Mouse (Mus musculus): ENCODE data around the gene Samd14. TPM values are rescaled to one million over a fixed set of nuclear protein-coding genes. Genes with fewer than 3 reads are reported as not detected.
A peak's percentile ranks its signal among the peaks of the same experiment; 100 is the strongest.

Gene Samd14
- polyA plus RNA-seq, 1 experiment from 2014 or later = 47.6 TPM

GRCm38 (mm10) chr11:94973313-94973712 is 36.4 kb upstream of the Samd14 start:
- no peak overlapping the region for H3K4me3 ChIP-seq (ENCODE audit: low read depth, low read length)
- DNase-seq (ENCODE audit: low spot score) (peak; percentile 53), ATAC-seq (ENCODE audit: low FRiP score) (peak; percentile 58; the same call in 1 of the 2 replicates)
- H3K4me2 ChIP-seq (replicated peaks; ENCODE audit: low read depth, low read length) = no peak overlapping the region
- H3K27ac ChIP-seq (ENCODE audit: low read depth, low read length) = no peak overlapping the region
- H3K4me1 ChIP-seq (replicated peaks; ENCODE audit: control insufficient read depth, insufficient read depth, low read length) = no peaks in the 10 kb centered on the region
- H3K36me3 ChIP-seq (ENCODE audit: control insufficient read depth, insufficient read depth, low read length) = no peaks in the 10 kb centered on the region
- WGBS = 47% methylated on average over 4 of the region's 4 CpGs
- no peaks in the 10 kb centered on the region for H3K9me3 ChIP-seq (ENCODE audit: control insufficient read depth, low read length)
- no peak overlapping the region for H3K9ac ChIP-seq (ENCODE audit: low read depth, low read length)
- H3K27me3 ChIP-seq (ENCODE audit: control insufficient read depth, insufficient read depth, low read length) = no peaks in the 10 kb centered on the region

DNA sequence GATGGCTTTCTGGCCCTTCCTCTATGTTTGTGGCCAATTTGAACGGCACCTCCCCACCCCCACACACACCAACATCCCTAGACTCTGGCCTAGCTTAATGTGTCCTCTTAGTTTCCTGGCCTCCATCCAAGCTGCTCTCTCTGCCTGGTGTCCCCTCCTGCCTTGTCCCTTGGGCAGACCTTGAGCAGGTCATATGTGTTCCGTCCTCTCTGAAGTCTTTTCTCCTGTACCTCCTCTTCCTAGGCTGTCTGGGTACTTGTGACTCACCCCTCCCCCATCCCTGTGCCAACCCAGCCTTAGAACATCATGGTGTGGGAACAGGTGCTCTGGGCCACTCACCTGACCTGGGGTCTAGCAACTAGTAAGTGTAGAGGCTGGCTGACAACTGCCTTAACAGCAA is 34.7 kb upstream of the Samd14 start:
- Histone ChIP-seq H3K9ac (ENCODE audit: low read depth, low read length) (no peak overlapping the region), H3K4me2 (replicated peaks; ENCODE audit: low read depth, low read length) (no peak overlapping the region), H3K36me3 (ENCODE audit: control insufficient read depth, insufficient read depth, low read length) (no peaks in the 10 kb centered on the region), H3K4me1 (replicated peaks; ENCODE audit: control insufficient read depth, insufficient read depth, low read length) (no peaks in the 10 kb centered on the region; the same call in 1 of the 2 replicates), H3K27me3 (ENCODE audit: control insufficient read depth, insufficient read depth, low read length) (no peaks in the 10 kb centered on the region), H3K27ac (ENCODE audit: low read depth, low read length) (no peak overlapping the region), H3K9me3 (ENCODE audit: control insufficient read depth, low read length) (no peaks in the 10 kb centered on the region), H3K4me3 (ENCODE audit: low read depth, low read length) (no peak overlapping the region)
- no peak for ATAC-seq (ENCODE audit: low FRiP score)
- WGBS = 91% methylated on average over 2 of the region's 2 CpGs
- no peak for DNase-seq (ENCODE audit: low spot score)

GRCm38 (mm10) chr11:94976199-94976598 is 33.5 kb upstream of the Samd14 start, which contains the start of gene Sgca:
Sgca (minus strand) TSS chr11:94976327.
- no peaks in the 10 kb centered on the region for H3K9me3 ChIP-seq (ENCODE audit: control insufficient read depth, low read length)
- WGBS = 77% methylated on average over 5 of the region's 5 CpGs
- H3K4me1 ChIP-seq (replicated peaks; ENCODE audit: control insufficient read depth, insufficient read depth, low read length) = no peaks in the 10 kb centered on the region; the same call in 1 of the 2 replicates
- no peak within 1 kb of the TSS for H3K4me2 ChIP-seq (replicated peaks; ENCODE audit: low read depth, low read length)
- H3K4me3 ChIP-seq (ENCODE audit: low read depth, low read length) = no peak within 1 kb of the TSS
- H3K27ac ChIP-seq (ENCODE audit: low read depth, low read length) = no peak within 1 kb of the TSS
- DNase-seq (ENCODE audit: low spot score) (no peak), ATAC-seq (ENCODE audit: low FRiP score) (no peak)
- H3K27me3 ChIP-seq (ENCODE audit: control insufficient read depth, insufficient read depth, low read length) = no peaks in the 10 kb centered on the region
- no peaks in the 10 kb centered on the region for H3K36me3 ChIP-seq (ENCODE audit: control insufficient read depth, insufficient read depth, low read length)
- no peak within 1 kb of the TSS for H3K9ac ChIP-seq (ENCODE audit: low read depth, low read length)

DNA sequence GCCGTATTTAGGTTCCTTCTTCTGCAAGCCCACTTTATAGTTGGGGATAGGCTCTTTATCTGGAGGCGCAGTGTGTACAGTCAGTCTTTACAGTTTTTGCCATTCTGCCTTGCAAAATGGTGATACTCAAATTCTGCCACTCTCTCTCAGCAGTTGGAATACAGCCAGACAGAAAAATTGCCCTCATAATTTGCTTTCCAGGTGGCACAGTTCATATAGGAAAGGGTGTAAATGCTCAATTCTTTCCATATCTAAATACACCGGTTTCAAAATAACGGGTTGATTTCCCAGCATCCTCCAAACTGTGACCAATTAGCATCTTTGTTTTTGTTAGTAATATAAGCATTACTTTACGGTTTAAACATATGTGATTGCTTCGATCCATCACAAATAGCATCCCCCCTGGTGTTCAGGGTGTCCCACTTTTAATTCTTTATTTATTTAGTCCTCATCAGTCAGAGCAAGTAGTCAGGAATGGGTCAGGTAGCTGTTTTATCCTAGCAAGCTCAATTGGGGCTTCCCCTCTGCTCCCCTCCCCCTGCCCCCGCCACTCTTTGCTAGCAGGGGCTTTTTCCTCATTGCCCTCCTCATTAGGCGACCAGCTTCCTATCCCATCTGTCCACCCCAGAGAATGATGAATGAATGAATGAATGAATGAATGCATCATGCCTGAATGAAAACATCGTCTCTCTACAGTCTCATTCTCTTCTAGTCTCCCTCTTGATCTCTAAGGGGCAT is 31.3 kb upstream of the Samd14 start:
- H3K4me1 ChIP-seq (replicated peaks; ENCODE audit: control insufficient read depth, insufficient read depth, low read length) = no peaks in the 10 kb centered on the region; the same call in 1 of the 2 replicates
- H3K27ac ChIP-seq (ENCODE audit: low read depth, low read length) = peak overlapping the region; percentile 86
- H3K27me3 ChIP-seq (ENCODE audit: control insufficient read depth, insufficient read depth, low read length) = no peaks in the 10 kb centered on the region
- DNase-seq (ENCODE audit: low spot score) (no peak), ATAC-seq (ENCODE audit: low FRiP score) (peak; percentile 79)
- WGBS = 50% methylated on average over 9 of the region's 9 CpGs
- H3K9ac ChIP-seq (ENCODE audit: low read depth, low read length) = peak overlapping the region; percentile 54
- no peaks in the 10 kb centered on the region for H3K9me3 ChIP-seq (ENCODE audit: control insufficient read depth, low read length)
- peak overlapping the region; percentile 14; the same call in 1 of the 2 replicates for H3K4me3 ChIP-seq (ENCODE audit: low read depth, low read length)
- H3K4me2 ChIP-seq (replicated peaks; ENCODE audit: low read depth, low read length) = peak overlapping the region; percentile 25
- H3K36me3 ChIP-seq (ENCODE audit: control insufficient read depth, insufficient read depth, low read length) = no peaks in the 10 kb centered on the region

- Histone ChIP-seq H3K36me3 (ENCODE audit: control insufficient read depth, insufficient read depth, low read length) (no peaks in the 10 kb centered on the region), H3K27ac (ENCODE audit: low read depth, low read length) (peak overlapping the region; percentile 86), H3K4me3 (ENCODE audit: low read depth, low read length) (peak overlapping the region; percentile 14; the same call in 1 of the 2 replicates), H3K9me3 (ENCODE audit: control insufficient read depth, low read length) (no peaks in the 10 kb centered on the region), H3K9ac (ENCODE audit: low read depth, low read length) (peak overlapping the region; percentile 54), H3K4me1 (replicated peaks; ENCODE audit: control insufficient read depth, insufficient read depth, low read length) (no peaks in the 10 kb centered on the region; the same call in 1 of the 2 replicates), H3K27me3 (ENCODE audit: control insufficient read depth, insufficient read depth, low read length) (no peaks in the 10 kb centered on the region), H3K4me2 (replicated peaks; ENCODE audit: low read depth, low read length) (peak overlapping the region; percentile 25)
- WGBS = 0% methylated on average over 20 of the region's 20 CpGs
- ATAC-seq (ENCODE audit: low FRiP score) (peak; percentile 92), DNase-seq (ENCODE audit: low spot score) (peak; percentile 98)
Measured at GRCm38 (mm10) chr11:94978947-94979346, 30.7 kb upstream of the Samd14 start.

DNA sequence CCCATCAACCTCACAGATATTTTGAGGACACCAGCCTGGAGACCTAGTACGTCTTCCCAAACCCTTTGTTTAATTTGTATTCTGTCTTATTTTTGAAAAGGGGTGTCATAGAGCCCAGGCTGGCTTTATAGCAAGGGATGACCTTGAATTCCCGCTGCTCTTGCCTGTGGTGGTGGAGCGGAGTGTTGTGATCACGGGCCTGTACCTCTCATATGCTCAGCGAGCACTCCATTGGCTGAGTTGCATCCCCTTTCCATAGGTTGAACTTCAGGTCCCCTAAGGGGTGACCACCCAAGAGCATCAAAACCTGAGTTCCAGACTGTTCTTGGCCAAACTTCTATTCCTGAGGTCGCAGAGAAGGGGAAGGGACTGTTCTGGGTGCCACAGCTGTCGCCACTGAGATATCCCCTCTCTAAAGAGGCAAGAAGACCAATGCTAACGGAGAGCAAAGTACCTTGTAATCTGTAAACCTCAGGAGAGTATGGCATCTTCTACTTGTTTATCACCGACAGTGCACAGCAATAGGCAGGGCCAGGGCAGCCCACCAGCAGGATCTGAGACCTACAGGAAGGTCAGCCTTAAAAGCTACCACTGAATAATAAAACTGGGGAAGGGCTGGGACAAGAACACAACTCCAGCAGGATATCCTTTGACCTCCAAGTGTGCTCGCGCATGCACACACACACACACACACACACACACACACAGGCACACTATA is 30.1 kb upstream of the Samd14 start:
- peak overlapping the region; percentile 54; the same call in 1 of the 2 replicates for H3K9ac ChIP-seq (ENCODE audit: low read depth, low read length)
- 76% methylated on average over 11 of the region's 11 CpGs for WGBS
- no peaks in the 10 kb centered on the region for H3K36me3 ChIP-seq (ENCODE audit: control insufficient read depth, insufficient read depth, low read length)
- no peaks in the 10 kb centered on the region for H3K27me3 ChIP-seq (ENCODE audit: control insufficient read depth, insufficient read depth, low read length)
- H3K27ac ChIP-seq (ENCODE audit: low read depth, low read length) = peak overlapping the region; percentile 4; the same call in 1 of the 2 replicates
- peak overlapping the region; percentile 25; the same call in 1 of the 2 replicates for H3K4me2 ChIP-seq (replicated peaks; ENCODE audit: low read depth, low read length)
- DNase-seq (ENCODE audit: low spot score) (no peak), ATAC-seq (ENCODE audit: low FRiP score) (peak; percentile 29; the same call in 1 of the 2 replicates)
- H3K4me3 ChIP-seq (ENCODE audit: low read depth, low read length) = no peak overlapping the region
- H3K9me3 ChIP-seq (ENCODE audit: control insufficient read depth, low read length) = no peaks in the 10 kb centered on the region
- H3K4me1 ChIP-seq (replicated peaks; ENCODE audit: control insufficient read depth, insufficient read depth, low read length) = no peaks in the 10 kb centered on the region; the same call in 1 of the 2 replicates

- no peaks in the 10 kb centered on the region for H3K36me3 ChIP-seq (ENCODE audit: control insufficient read depth, insufficient read depth, low read length)
- H3K4me2 ChIP-seq (replicated peaks; ENCODE audit: low read depth, low read length) = no peak overlapping the region
- no peaks in the 10 kb centered on the region for H3K9me3 ChIP-seq (ENCODE audit: control insufficient read depth, low read length)
- no peak for ATAC-seq (ENCODE audit: low FRiP score)
- WGBS = 48% methylated on average over 1 of the region's 1 CpGs
- no peaks in the 10 kb centered on the region for H3K27me3 ChIP-seq (ENCODE audit: control insufficient read depth, insufficient read depth, low read length)
- peaks cover 7% of the 10 kb centered on the region for H3K4me1 ChIP-seq (replicated peaks; ENCODE audit: control insufficient read depth, insufficient read depth, low read length)
- no peak overlapping the region for H3K27ac ChIP-seq (ENCODE audit: low read depth, low read length)
- DNase-seq (ENCODE audit: low spot score) = no peak
- no peak overlapping the region for H3K9ac ChIP-seq (ENCODE audit: low read depth, low read length)
- H3K4me3 ChIP-seq (ENCODE audit: low read depth, low read length) = no peak overlapping the region
Measured at GRCm38 (mm10) chr11:94985140-94985539, 24.5 kb upstream of the Samd14 start.

GRCm38 (mm10) chr11:94985822-94986221 is 23.9 kb upstream of the Samd14 start:
- H3K36me3 ChIP-seq (ENCODE audit: control insufficient read depth, insufficient read depth, low read length) = no peaks in the 10 kb centered on the region
- no peak for ATAC-seq (ENCODE audit: low FRiP score)
- peaks cover 9% of the 10 kb centered on the region for H3K4me1 ChIP-seq (replicated peaks; ENCODE audit: control insufficient read depth, insufficient read depth, low read length)
- WGBS = 75% methylated on average over 5 of the region's 5 CpGs
- no peaks in the 10 kb centered on the region for H3K27me3 ChIP-seq (ENCODE audit: control insufficient read depth, insufficient read depth, low read length)
- no peak overlapping the region for H3K4me2 ChIP-seq (replicated peaks; ENCODE audit: low read depth, low read length)
- H3K9me3 ChIP-seq (ENCODE audit: control insufficient read depth, low read length) = no peaks in the 10 kb centered on the region
- DNase-seq (ENCODE audit: low spot score) = no peak
- H3K9ac ChIP-seq (ENCODE audit: low read depth, low read length) = no peak overlapping the region
- no peak overlapping the region for H3K27ac ChIP-seq (ENCODE audit: low read depth, low read length)
- no peak overlapping the region for H3K4me3 ChIP-seq (ENCODE audit: low read depth, low read length)

Measured in hindbrain, embryonic 11.5 days (tissue).